Mouse (Mus musculus) megakaryocyte, embryonic 14.5 days (primary cell): ENCODE measurements around the gene Cacng4.

Experiments
- FLI1 ChIP-seq: IDR thresholded peaks from 2 replicates; pipeline ENCODE4 v1.6.1; 2012; ENCODE audit warnings: low read length, inconsistent platforms, mixed read lengths
- GATA1 ChIP-seq: IDR thresholded peaks from 3 replicates; pipeline ENCODE4 v1.6.1; 2012; ENCODE audit warnings: mixed read lengths, low read length, inconsistent platforms, borderline replicate concordance

- TF ChIP-seq FLI1 (no peak), GATA1 (no peak)
These were observed 21.0 kb downstream of the Cacng4 start for GRCm38 (mm10) chr11:107773312-107773711.
